Mouse (Mus musculus) large intestine, adult 2 months (tissue): ENCODE data around the gene Carnmt1. TPM values are rescaled to one million over a fixed set of nuclear protein-coding genes. Genes with fewer than 3 reads are reported as not detected.

Experiments used
- polyA plus RNA-seq: library from polyadenylated mRNA; depleted of rRNA; stranded (reverse); fragments of >200 nt; gene quantifications from 2 replicates; pipeline ENCODE4 v1.2.3, GENCODE M21; 2012; rRNA removed

The Carnmt1 gene
- polyA plus RNA-seq, 1 experiment = 3.8 TPM

Other genes starting within 250 kb of the Carnmt1 start
- 57.2 and 62.1 TPM in 2 replicates for gene Ostf1, start 38.9 kb upstream of the Carnmt1 start, polyA plus RNA-seq
- 4.8 and 4.9 TPM in 2 replicates for gene Nmrk1, start 38.8 kb upstream of the Carnmt1 start, polyA plus RNA-seq
- gene D030056L22Rik, start 42.4 kb downstream of the Carnmt1 start, polyA plus RNA-seq = 5.7 and 6.0 TPM in 2 replicates
- gene Trpm6, start 79.2 kb downstream of the Carnmt1 start, polyA plus RNA-seq = 0.91 and 2.6 TPM in 2 replicates